Mouse (Mus musculus): ENCODE measurements around the gene Ly6g6d.

DNA sequence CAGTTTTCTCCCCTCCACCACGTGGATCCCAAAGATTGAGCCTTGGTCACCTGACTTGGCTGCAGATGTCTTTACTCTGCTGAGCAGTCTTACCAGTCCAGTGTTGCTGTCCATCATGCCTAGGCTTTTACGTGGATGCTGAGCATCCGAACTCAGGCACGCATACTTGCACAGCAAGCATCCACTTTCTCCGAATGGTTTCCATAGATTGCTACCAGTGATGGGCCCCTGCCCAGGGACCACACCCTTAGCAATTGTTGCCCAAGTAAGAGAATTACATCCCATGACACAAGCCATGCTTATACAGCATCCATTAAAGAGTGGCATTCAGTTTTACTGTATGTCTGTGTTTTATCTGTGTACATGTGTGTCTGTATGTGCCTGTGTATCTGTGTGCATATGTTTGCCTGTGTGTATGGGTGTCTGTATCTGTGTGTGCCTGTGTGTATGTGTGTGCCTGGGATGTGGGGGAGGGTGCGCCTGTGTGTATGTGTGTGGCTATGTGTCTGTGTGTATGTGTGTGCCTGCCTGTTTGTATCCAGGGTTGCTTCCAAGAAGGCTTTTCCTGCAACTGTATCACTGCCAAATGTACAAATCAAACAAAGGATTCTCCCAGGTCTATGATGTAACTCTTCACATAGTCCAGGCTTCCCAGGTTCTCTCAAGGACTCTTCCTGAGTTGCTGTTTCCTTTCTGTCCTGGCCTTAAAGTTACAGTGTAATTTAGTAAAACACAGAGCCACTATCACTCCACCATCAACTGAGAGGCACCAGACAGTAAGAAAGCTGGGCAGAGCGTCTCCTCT is 22.0 kb downstream of the Ly6g6d start:
- TF ChIP-seq CTCF (IDR thresholded peaks at IDR 0.05) (no peak), POLR2A (IDR thresholded peaks at IDR 0.05; ENCODE audit: insufficient read depth, low read depth, low read length) (no peak; the same call in 1 of the 2 replicates)

Measured in heart, adult 2 months (tissue).